Mouse (Mus musculus) cortical plate, adult 2 months (tissue): ENCODE results near the gene Slc38a6.

Experiments
- CTCF ChIP-seq: fragments of 200-500 bp; IDR thresholded peaks from 2 replicates; pipeline ENCODE4 v1.5.1; 2011; ENCODE audit warnings: mild to moderate bottlenecking, control low read depth, low read length; ENCODE audit not compliant: insufficient read depth; ENCODE audit errors: extremely low read depth
- POLR2A ChIP-seq: fragments of 200-500 bp; IDR thresholded peaks from 2 replicates; pipeline ENCODE4 v1.6.1; 2011; ENCODE audit warnings: mild to moderate bottlenecking, low read length, control low read depth; ENCODE audit not compliant: insufficient read depth; ENCODE audit errors: extremely low read depth

GRCm38 (mm10) chr12:73394571-73394970 lies 108.0 kb downstream of the Slc38a6 start:
- no peak for TF ChIP-seq POLR2A
- no peak for TF ChIP-seq CTCF
